Mouse (Mus musculus) hematopoietic stem cell, adult 5-6 weeks (primary cell): Measurements from ENCODE around the gene Apof. TPM values are rescaled to one million over a fixed set of nuclear protein-coding genes. Genes with fewer than 3 reads are reported as not detected.
A peak's percentile ranks its signal among the peaks of the same experiment; 100 is the strongest.
"Not testable (repeated sequence)": the region's sequence is repeated elsewhere in the genome, so short reads cannot be mapped to it uniquely, and the experiment has no call there.

Experiments
- ATAC-seq, 2 experiments: fragments of 125-278 bp in 1 of 2; replicated peaks in 1 of 2; 2 replicates each; pipeline ENCODE4 v1.8.0; 2016 to 2017; ENCODE audit warnings: inconsistent platforms in 2 of 2, mild to moderate bottlenecking in 2 of 2, moderate number of reproducible peaks in 2 of 2, low read depth in 1 of 2, moderate TSS enrichment in 1 of 2; ENCODE audit not compliant: low FRiP score in 2 of 2, poor library complexity in 2 of 2, severe bottlenecking in 2 of 2, insufficient read depth in 1 of 2, low TSS enrichment in 1 of 2
- total RNA-seq: library from RNA; stranded (forward); fragments of 172-1452, 232-1000 nt; gene quantifications from 2 replicates; pipeline ENCODE4 v1.2.3, GENCODE M21; 2017

The Apof gene
- total RNA-seq, 1 experiment from 2014 or later = not detected

- no peak for ATAC-seq
These were observed 17.9 kb upstream of the Apof start for GRCm38 (mm10) chr10:128250565-128250964.

- ATAC-seq = no peak
These were observed 14.7 kb upstream of the Apof start, which contains the start of gene Apon for GRCm38 (mm10) chr10:128253677-128254255. Gene Apon (plus strand): TSS chr10:128254096.

GRCm38 (mm10) chr10:128255925-128256324 lies 12.5 kb upstream of the Apof start:
- ATAC-seq = no peak

GRCm38 (mm10) chr10:128256328-128256727 lies 12.1 kb upstream of the Apof start:
- no peak for ATAC-seq

GRCm38 (mm10) chr10:128258953-128259352 lies 9.5 kb upstream of the Apof start:
- peak; percentile 97 to 98 for ATAC-seq

GRCm38 (mm10) chr10:128259946-128260345 lies 8.5 kb upstream of the Apof start:
- ATAC-seq = no peak

GRCm38 (mm10) chr10:128260376-128260775 lies 8.1 kb upstream of the Apof start:
- ATAC-seq = not testable (repeated sequence)

- no peak for ATAC-seq
These were observed 6.2 kb upstream of the Apof start for GRCm38 (mm10) chr10:128262300-128262699.

GRCm38 (mm10) chr10:128263393-128264310 lies 4.8 kb upstream of the Apof start:
- ATAC-seq = no peak

- no peak for ATAC-seq
These were observed 887 bp downstream of the Apof start for GRCm38 (mm10) chr10:128269206-128269910.

- peak; percentile 100 for ATAC-seq
These were observed 1.9 kb downstream of the Apof start, which contains the start of gene Stat2 for GRCm38 (mm10) chr10:128270287-128270841. Gene Stat2 (plus strand): TSS chr10:128270559.

- no peak for ATAC-seq
These were observed 2.4 kb downstream of the Apof start for GRCm38 (mm10) chr10:128270866-128271265.

- no peak for ATAC-seq
These were observed 3.4 kb downstream of the Apof start for GRCm38 (mm10) chr10:128271883-128272282.

GRCm38 (mm10) chr10:128272819-128273439 lies 4.5 kb downstream of the Apof start:
- not testable (repeated sequence) for ATAC-seq

GRCm38 (mm10) chr10:128275374-128275773 lies 6.9 kb downstream of the Apof start:
- ATAC-seq = not testable (repeated sequence)

- no peak for ATAC-seq
These were observed 9.7 kb downstream of the Apof start for GRCm38 (mm10) chr10:128278158-128278557.

- ATAC-seq = no peak
These were observed 12.5 kb downstream of the Apof start for GRCm38 (mm10) chr10:128280943-128281342.
